In the genomic region with DNA sequence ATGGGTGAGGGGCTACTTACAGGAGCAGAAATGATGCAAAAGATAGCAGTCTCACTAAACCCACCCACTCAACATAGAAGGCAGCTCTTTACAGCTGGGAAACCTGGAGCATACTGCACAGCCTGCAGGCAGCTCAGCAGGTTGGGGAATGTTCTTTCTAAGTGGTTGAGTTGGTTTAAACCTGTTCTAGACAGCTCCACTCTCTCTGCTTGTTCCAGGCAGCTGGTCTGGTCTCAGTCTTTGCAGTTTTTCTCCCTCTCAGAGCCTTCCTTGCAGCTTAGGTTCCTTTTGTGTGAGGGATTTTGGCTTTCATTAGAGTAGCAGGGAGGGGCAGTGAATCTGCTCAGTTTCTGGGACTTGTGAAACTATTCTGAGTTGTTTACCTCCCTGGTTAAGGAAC, we compare ENCODE assay signal across 32 mouse cellular contexts.
A peak's percentile ranks its signal among the peaks of the same experiment; 100 is the strongest.
DNase-seq lines count a peak whose midpoint lies in the region; ATAC-seq and TF ChIP-seq lines count a peak whose summit lies in the region.
"Had no signal": no experiment of that assay in that cellular context is flagged by ENCODE, and none has a peak within 500 bp of the region (broad histone marks: within the 10 kb centered on the region; RNA-seq: fewer than 3 reads in every experiment).

No protein-coding gene starts in this region.

- DNase-seq in embryo, embryonic 11 days, result peak; percentile 5
- no peak for DNase-seq in embryo, embryonic 10.5 days (ENCODE audit: low spot score)
- peak; percentile 11 for DNase-seq in lung, postnatal 0 days (ENCODE audit: low spot score)
- DNase-seq in lung, adult 2 months, result no peak
- DNase-seq in brain, embryonic 14.5 days (ENCODE audit: low read depth), result peak; percentile 5
- no peak for DNase-seq in adrenal gland, postnatal 4 days (ENCODE audit: low spot score in 2 of 2)
- no peak for DNase-seq in c-Kit-positive CD71-positive TER-119-positive erythroid progenitor cells, embryonic 14.5 days (ENCODE audit: low spot score)
- DNase-seq in left cerebral cortex, postnatal 36 days (ENCODE audit: low spot score in 2 of 2), result no peak
- DNase-seq: adrenal gland, adult 8-10 months; cerebellum, adult 11-12 months; cerebellum, postnatal 10 days; gastrocnemius, postnatal 36 days; heart, adult 18-20 months; heart, postnatal 36 days; kidney, postnatal 10 days; layer of hippocampus, adult 9-11 months; lung, postnatal 4 days; midbrain, embryonic 14.5 days; retina, postnatal 1 day; right cerebral cortex, postnatal 14 days; thymus, adult 18-20 months; thymus, postnatal 25 days had no signal

- H3K9ac ChIP-seq in lung, postnatal 0 days (replicated peaks; ENCODE audit: low read depth), result no peak overlapping the region
- H3K9ac ChIP-seq: hindbrain, embryonic 13.5 days; limb, embryonic 13.5 days; neural tube, embryonic 15.5 days had no signal

- TF ChIP-seq EP300 in lung, postnatal 0 days (IDR thresholded peaks at IDR 0.05), result no peak

- H3K27ac ChIP-seq in lung, postnatal 0 days (ENCODE audit: low read length), result no peak overlapping the region
- H3K27ac ChIP-seq: hindbrain, embryonic 13.5 days; limb, embryonic 13.5 days; neural tube, embryonic 15.5 days had no signal

- H3K36me3 ChIP-seq in lung, postnatal 0 days (ENCODE audit: insufficient read depth, low read length), result no peaks in the 10 kb centered on the region

- no peaks in the 10 kb centered on the region for H3K4me1 ChIP-seq in lung, postnatal 0 days (ENCODE audit: insufficient read depth, low read depth, low read length)
- no peaks in the 10 kb centered on the region for H3K4me1 ChIP-seq in lung, adult 2 months (ENCODE audit: control insufficient read depth, insufficient read depth, low read length)
- H3K4me1 ChIP-seq: hindbrain, embryonic 13.5 days; limb, embryonic 13.5 days; neural tube, embryonic 15.5 days had no signal

- H3K4me2 ChIP-seq in lung, postnatal 0 days (replicated peaks; ENCODE audit: low read depth, low read length), result no peak overlapping the region
- H3K4me2 ChIP-seq: heart, embryonic 11.5 days; hindbrain, embryonic 13.5 days; limb, embryonic 13.5 days; liver, embryonic 11.5 days; neural tube, embryonic 15.5 days had no signal

- no peaks in the 10 kb centered on the region for H3K27me3 ChIP-seq in lung, postnatal 0 days (replicated peaks; ENCODE audit: insufficient read depth, low read length)
- H3K27me3 ChIP-seq: CH12.LX; hindbrain, embryonic 13.5 days; limb, embryonic 13.5 days; megakaryocyte, embryonic 14.5 days; neural tube, embryonic 15.5 days had no signal

- H3K4me3 ChIP-seq in lung, postnatal 0 days (ENCODE audit: low read depth, low read length), result no peak overlapping the region
- H3K4me3 ChIP-seq in lung, adult 2 months (replicated peaks; ENCODE audit: extremely low read depth, low read depth, low read length), result no peak overlapping the region
- H3K4me3 ChIP-seq: hindbrain, embryonic 13.5 days; limb, embryonic 13.5 days; megakaryocyte, embryonic 14.5 days; neural tube, embryonic 15.5 days had no signal

- intact Hi-C loops in left cerebral cortex, postnatal 36 days (cut with DNase I), result no loop called here

- no peak for TF ChIP-seq POLR2A in lung, adult 2 months (IDR thresholded peaks at IDR 0.05; ENCODE audit: borderline replicate concordance, extremely low read depth, low read depth, low read length)
- no peak for TF ChIP-seq POLR2A in brain, embryonic 14.5 days (IDR thresholded peaks at IDR 0.05; ENCODE audit: borderline replicate concordance, extremely low read depth, insufficient read depth, insufficient read length, poor library complexity, severe bottlenecking)

- no peak for ATAC-seq in lung, postnatal 0 days
- ATAC-seq: activated CD4-positive, CD25-positive, alpha-beta regulatory T cell, adult 4 months; forebrain, embryonic 14.5 days; intestine, postnatal 0 days had no signal

- no peak for TF ChIP-seq CTCF in lung, postnatal 0 days (IDR thresholded peaks at IDR 0.05)
- no peak for TF ChIP-seq CTCF in lung, adult 2 months (IDR thresholded peaks at IDR 0.05; ENCODE audit: insufficient read depth, low read length)
- TF ChIP-seq CTCF in brain, embryonic 14.5 days (IDR thresholded peaks at IDR 0.05; ENCODE audit: borderline replicate concordance, extremely low read depth, insufficient read depth, insufficient read length), result no peak

- H3K9me3 ChIP-seq in lung, postnatal 0 days (ENCODE audit: low read length), result no peaks in the 10 kb centered on the region
- H3K9me3 ChIP-seq: hindbrain, embryonic 13.5 days; limb, embryonic 13.5 days; megakaryocyte, embryonic 14.5 days; neural tube, embryonic 15.5 days had no signal

Comparison
In these comparisons a context has a peak if more than half of its experiments do, and no peak if none do; other contexts are left out.
1. DNase-seq: peak in embryo, embryonic 11 days (single experiment), lung, postnatal 0 days (single experiment) and brain, embryonic 14.5 days (single experiment); none in embryo, embryonic 10.5 days (single experiment), lung, adult 2 months (single experiment), adrenal gland, postnatal 4 days (0 of 2), c-Kit-positive CD71-positive TER-119-positive erythroid progenitor cells, embryonic 14.5 days (single experiment) and left cerebral cortex, postnatal 36 days (0 of 2).